Mouse (Mus musculus) embryonic facial prominence, embryonic 14.5 days (tissue): Measurements from ENCODE around the gene Hist1h2ak. TPM values are rescaled to one million over a fixed set of nuclear protein-coding genes. Genes with fewer than 3 reads are reported as not detected.

Source experiments
- ATAC-seq: fragments of 200-750 bp; cut with Nextera tagmentation; 2 replicates; pipeline ENCODE4 v1.8.0; 2017; ENCODE audit warnings: low read depth, moderate number of reproducible peaks, moderate TSS enrichment
- DNase-seq: peaks from one replicate; pipeline ENCODE4 v3.0.0-alpha.2; 2015; ENCODE audit warnings: low spot score
- H3K27ac ChIP-seq: fragments of 300-500 bp; sonication (generic); replicated peaks from 2 replicates; pipeline ENCODE4 v1.5.1; 2014; ENCODE audit warnings: low read depth, mild to moderate bottlenecking, low read length, moderate library complexity
- H3K27me3 ChIP-seq: fragments of 300-500 bp; sonication (generic); replicated peaks from 2 replicates; pipeline ENCODE4 v1.6.1; 2014; ENCODE audit warnings: low read length; ENCODE audit not compliant: control insufficient read depth, insufficient read depth
- H3K36me3 ChIP-seq: fragments of 300-500 bp; sonication (generic); 2 replicates; pipeline ENCODE4 v1.6.1; 2014; ENCODE audit warnings: low read length, mixed read lengths; ENCODE audit not compliant: control insufficient read depth, insufficient read depth
- H3K4me1 ChIP-seq: fragments of 300-500 bp; sonication (generic); 2 replicates; pipeline ENCODE4 v1.6.1; 2014; ENCODE audit warnings: antibody characterized with exemption, low read length; ENCODE audit not compliant: control insufficient read depth, insufficient read depth
- H3K4me2 ChIP-seq: fragments of 300-500 bp; sonication (generic); 2 replicates; pipeline ENCODE4 v1.6.1; 2014; ENCODE audit warnings: low read depth, mild to moderate bottlenecking, low read length, moderate library complexity, mixed read lengths
- H3K4me3 ChIP-seq: fragments of 300-500 bp; sonication (generic); 2 replicates; pipeline ENCODE4 v1.5.1; 2014; ENCODE audit warnings: low read depth, mild to moderate bottlenecking, low read length
- H3K9ac ChIP-seq: fragments of 300-500 bp; sonication (generic); 2 replicates; pipeline ENCODE4 v1.6.1; 2014; ENCODE audit warnings: low read depth, mild to moderate bottlenecking, low read length, moderate library complexity, mixed read lengths
- H3K9me3 ChIP-seq: fragments of 300-500 bp; sonication (generic); 2 replicates; pipeline ENCODE4 v1.6.1; 2016; ENCODE audit warnings: low read length; ENCODE audit not compliant: control insufficient read depth
- WGBS: fragments of 180-500 bp; shearing (Covaris S2); extraction: QIAGEN DNeasy Blood & Tissue Kit; methylation state at CpG from one replicate; pipeline ENCODE4 v1.1.7; 2014; 5-methylcytosine and 5-hydroxymethylcytosine counted together
- microRNA-seq: library from miRNA; unstranded; fragments of <30 nt; microRNA quantifications from one replicate; pipeline ENCODE4, GENCODE M21; 2016; ENCODE audit warnings: borderline number of aligned reads
- polyA plus RNA-seq: library from polyadenylated mRNA; unstranded; fragments of >200 nt; fragmentation: Nextera tagmentation; extraction: Ambion mirVana; gene quantifications from 2 replicates; pipeline ENCODE4 v1.2.1, GENCODE M21; 2014

Gene Hist1h2ak
- polyA plus RNA-seq, 1 experiment from 2014 or later, result 5.5 TPM

DNA sequence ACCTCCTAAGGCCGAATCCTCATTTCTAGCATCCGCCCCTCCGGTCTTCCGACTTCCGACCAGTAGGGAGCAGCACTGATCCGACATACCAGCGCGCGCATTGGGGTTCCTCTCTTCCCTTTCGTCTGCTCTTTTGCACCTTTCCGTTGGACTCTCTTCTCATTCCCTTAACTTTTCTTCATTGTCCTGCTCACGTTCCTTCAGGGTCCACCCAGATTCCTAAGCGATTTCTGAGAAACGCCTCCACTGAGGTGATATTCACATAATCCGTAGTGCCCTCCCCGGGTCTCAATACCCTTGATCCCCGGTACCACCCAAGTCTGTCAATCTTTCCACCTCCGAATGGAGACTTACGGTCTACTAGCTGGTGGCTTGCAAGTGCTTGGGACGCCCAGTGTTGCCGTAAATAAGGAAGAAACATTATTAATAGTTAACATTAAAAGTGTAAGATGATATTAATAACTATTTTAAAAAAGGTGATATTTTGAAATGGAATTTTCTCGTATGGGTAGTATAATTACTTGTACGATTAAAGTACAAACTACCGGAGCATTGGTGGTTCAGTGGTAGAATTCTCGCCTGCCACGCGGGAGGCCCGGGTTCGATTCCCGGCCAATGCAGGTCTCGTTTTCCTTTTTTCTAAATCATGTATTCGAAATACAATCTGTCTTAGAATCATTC lies 43.5 kb downstream of the Hist1h2ak start:
- H3K4me3 ChIP-seq, result peak overlapping the region; percentile 55
- no peaks in the 10 kb centered on the region for H3K27me3 ChIP-seq
- peaks cover 3% of the 10 kb centered on the region; the same call in 1 of the 2 replicates for H3K4me1 ChIP-seq
- DNase-seq, result peak; percentile 92
- under 1% methylated on average over 32 of the region's 32 CpGs for WGBS
- peak; percentile 80 for ATAC-seq
- H3K36me3 ChIP-seq, result no peaks in the 10 kb centered on the region
- no peaks in the 10 kb centered on the region for H3K9me3 ChIP-seq
- H3K9ac ChIP-seq, result peak overlapping the region; percentile 64
- peak overlapping the region; percentile 56 for H3K4me2 ChIP-seq
- peak overlapping the region; percentile 83 for H3K27ac ChIP-seq

DNA sequence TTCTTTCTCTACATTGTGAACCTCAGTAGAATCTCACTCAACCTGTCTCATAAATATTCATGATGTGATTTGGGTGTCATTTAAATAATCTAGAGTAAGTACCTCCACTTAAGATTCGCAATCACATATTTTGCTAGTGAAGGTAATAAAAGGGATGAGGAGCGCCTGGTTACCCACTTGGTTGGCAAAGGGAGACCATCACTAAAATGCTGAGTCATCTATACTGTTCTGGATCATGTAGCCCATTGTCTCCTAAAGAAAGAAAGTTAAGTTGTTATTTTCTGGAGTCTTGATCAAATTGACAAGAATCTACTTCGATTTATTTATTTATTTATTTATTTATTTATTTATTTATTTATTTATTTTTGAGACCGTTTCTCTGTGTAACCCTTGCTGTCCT lies 47.0 kb downstream of the Hist1h2ak start:
- H3K9me3 ChIP-seq, result no peaks in the 10 kb centered on the region
- 72% methylated on average over 4 of the region's 4 CpGs for WGBS
- H3K4me1 ChIP-seq, result no peaks in the 10 kb centered on the region
- no peak overlapping the region for H3K27ac ChIP-seq
- no peak overlapping the region for H3K4me2 ChIP-seq
- H3K4me3 ChIP-seq, result no peak overlapping the region
- H3K9ac ChIP-seq, result no peak overlapping the region
- no peaks in the 10 kb centered on the region for H3K27me3 ChIP-seq
- no peaks in the 10 kb centered on the region for H3K36me3 ChIP-seq
- DNase-seq, result no peak
- no peak for ATAC-seq

Small RNA genes within 50 kb of the gene (microRNA-seq; reads per million reads assigned to microRNA genes)
- gene Gm44346, result not detected
- gene Gm44357, result not detected
- gene Gm44367, result not detected
- not detected for gene Gm44454

Other genes with a start within 250 kb of the Hist1h2ak start
- 8.5 and 9.8 TPM in 2 replicates for gene Zkscan8, start 222.7 kb downstream of the Hist1h2ak start, polyA plus RNA-seq
- gene Olfr1366, start 211.0 kb downstream of the Hist1h2ak start, polyA plus RNA-seq, result 0.14 and 0.28 TPM in 2 replicates
- 0.12 TPM in 1 of 2 replicates, not detected in the other for gene Olfr1535, start 193.9 kb downstream of the Hist1h2ak start, polyA plus RNA-seq
- gene Olfr1364, start 172.1 kb downstream of the Hist1h2ak start, polyA plus RNA-seq, result not detected in 2 replicates
- not detected in 2 replicates for gene Olfr1362, start 139.8 kb downstream of the Hist1h2ak start, polyA plus RNA-seq
- not detected in 2 replicates for gene Olfr11, start 111.3 kb downstream of the Hist1h2ak start, polyA plus RNA-seq
- 0.12 and 0.25 TPM in 2 replicates for gene Olfr1361, start 90.4 kb downstream of the Hist1h2ak start, polyA plus RNA-seq
- gene Olfr1360, start 76.4 kb downstream of the Hist1h2ak start, polyA plus RNA-seq, result not detected in 2 replicates
- gene Olfr1359, start 55.7 kb downstream of the Hist1h2ak start, polyA plus RNA-seq, result 0.31 TPM in 1 of 2 replicates, not detected in the other
- 1.4 and 1.8 TPM in 2 replicates for gene Hist1h2bl, start 37.7 kb downstream of the Hist1h2ak start, polyA plus RNA-seq
- 10.8 and 14.8 TPM in 2 replicates for gene Hist1h2ai, start 37.4 kb downstream of the Hist1h2ak start, polyA plus RNA-seq
- 9.5 and 9.6 TPM in 2 replicates for gene Hist1h3h, start 36.2 kb downstream of the Hist1h2ak start, polyA plus RNA-seq
- gene Hist1h2bm, start 31.8 kb downstream of the Hist1h2ak start, polyA plus RNA-seq, result 2.2 and 2.9 TPM in 2 replicates
- 1.2 TPM in 2 replicates for gene Hist1h4j, start 18.8 kb downstream of the Hist1h2ak start, polyA plus RNA-seq
- gene Hist1h4k, start 3.3 kb downstream of the Hist1h2ak start, polyA plus RNA-seq, result 3.8 and 6.2 TPM in 2 replicates
- gene Hist1h2bn, start 296 bp upstream of the Hist1h2ak start, polyA plus RNA-seq, result 3.5 and 4.1 TPM in 2 replicates
- gene Hist1h1b, start 26.8 kb upstream of the Hist1h2ak start, polyA plus RNA-seq, result 10.0 and 11.8 TPM in 2 replicates
- 127 and 141 TPM in 2 replicates for gene Hist1h3i, start 29.5 kb upstream of the Hist1h2ak start, polyA plus RNA-seq
- gene Hist1h2an, start 33.4 kb upstream of the Hist1h2ak start, polyA plus RNA-seq, result 6.0 and 6.4 TPM in 2 replicates
- 0.56 and 0.61 TPM in 2 replicates for gene Hist1h2bp, start 33.6 kb upstream of the Hist1h2ak start, polyA plus RNA-seq
- gene Hist1h2bq, start 56.4 kb upstream of the Hist1h2ak start, polyA plus RNA-seq, result 13.6 and 14.1 TPM in 2 replicates
- not detected in 2 replicates for gene Hist1h2ao, start 56.6 kb upstream of the Hist1h2ak start, polyA plus RNA-seq
- not detected in 2 replicates for gene Hist1h4m, start 57.9 kb upstream of the Hist1h2ak start, polyA plus RNA-seq
- gene Hist1h4n, start 78.4 kb upstream of the Hist1h2ak start, polyA plus RNA-seq, result 14.1 and 16.4 TPM in 2 replicates
- gene Hist1h2ap, start 79.7 kb upstream of the Hist1h2ak start, polyA plus RNA-seq, result 2,692 and 2,964 TPM in 2 replicates
- gene Hist1h2br, start 79.9 kb upstream of the Hist1h2ak start, polyA plus RNA-seq, result 13.5 and 14.4 TPM in 2 replicates
- gene Zfp184, start 191.3 kb upstream of the Hist1h2ak start, polyA plus RNA-seq, result 7.6 and 8.9 TPM in 2 replicates
- gene Pom121l2, start 227.4 kb upstream of the Hist1h2ak start, polyA plus RNA-seq, result 0.11 and 0.13 TPM in 2 replicates